Mouse (Mus musculus): ENCODE data around the gene Med12l.
"Not testable (repeated sequence)": the region's sequence is repeated elsewhere in the genome, so short reads cannot be mapped to it uniquely, and the experiment has no call there.

Med12l gene

DNA sequence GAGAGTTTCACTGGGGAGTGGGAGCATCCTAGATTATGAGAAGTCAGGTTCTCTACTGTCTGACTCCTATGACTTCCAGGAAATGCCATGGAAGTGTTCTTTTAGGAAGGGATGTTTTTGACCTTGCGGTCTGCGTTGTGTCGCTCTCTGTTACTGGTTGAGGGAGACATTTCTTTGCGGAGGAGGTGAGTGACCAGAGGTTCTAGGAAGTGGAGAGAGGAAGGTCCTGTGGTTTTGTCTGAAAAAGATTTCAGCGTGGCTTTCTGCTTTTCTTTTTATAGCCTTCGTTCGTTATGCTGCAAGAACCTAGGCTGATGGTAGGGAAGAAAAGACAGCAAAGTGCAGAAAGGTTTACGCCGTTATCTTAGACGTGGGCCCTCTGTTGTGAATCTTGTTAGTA is 92.9 kb downstream of the Med12l start:
- DNase-seq (ENCODE audit: low read depth, low spot score): no peak

DNA sequence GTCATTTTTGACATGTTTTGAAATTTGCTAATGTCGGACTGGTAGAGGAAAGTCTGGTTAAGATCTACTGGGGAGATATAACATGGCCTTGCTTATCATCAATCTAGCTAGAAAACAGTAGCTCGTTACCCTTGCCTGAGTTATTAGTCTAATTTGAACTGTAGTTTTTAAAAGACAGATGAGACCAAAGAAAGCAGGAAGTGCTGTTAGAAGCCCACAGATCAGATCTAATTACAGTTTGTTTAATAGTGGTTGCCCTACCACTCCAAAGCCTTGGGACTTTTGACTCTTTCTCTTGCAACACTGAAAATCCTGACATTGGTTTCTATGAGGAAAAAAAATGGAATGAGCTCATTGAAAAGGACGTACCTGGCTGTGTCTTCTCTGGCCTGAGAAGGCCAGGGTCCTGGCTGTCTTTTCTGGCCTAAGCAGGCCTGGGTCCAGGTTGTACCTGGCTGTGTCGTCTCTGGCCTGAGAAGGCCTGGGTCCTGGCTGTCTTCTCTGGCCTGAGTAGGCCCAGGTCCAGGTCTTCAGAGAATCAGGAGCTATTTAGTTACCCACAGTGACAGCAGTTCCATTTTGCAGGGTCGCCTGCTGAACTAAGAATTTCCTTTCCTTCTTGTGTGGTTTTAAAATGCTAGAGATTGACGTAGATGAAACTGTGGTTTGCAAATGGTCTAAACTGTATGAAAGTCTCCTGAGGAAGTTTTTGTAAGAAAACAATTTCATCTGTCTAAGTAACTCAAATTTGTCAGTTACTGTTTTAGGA is 95.8 kb downstream of the Med12l start, which contains the start of gene Gpr171:
Gene Gpr171 (minus strand): TSS at position 604 of the 769 bp plus-strand sequence.
- no peak for DNase-seq (ENCODE audit: low read depth, low spot score)

DNA sequence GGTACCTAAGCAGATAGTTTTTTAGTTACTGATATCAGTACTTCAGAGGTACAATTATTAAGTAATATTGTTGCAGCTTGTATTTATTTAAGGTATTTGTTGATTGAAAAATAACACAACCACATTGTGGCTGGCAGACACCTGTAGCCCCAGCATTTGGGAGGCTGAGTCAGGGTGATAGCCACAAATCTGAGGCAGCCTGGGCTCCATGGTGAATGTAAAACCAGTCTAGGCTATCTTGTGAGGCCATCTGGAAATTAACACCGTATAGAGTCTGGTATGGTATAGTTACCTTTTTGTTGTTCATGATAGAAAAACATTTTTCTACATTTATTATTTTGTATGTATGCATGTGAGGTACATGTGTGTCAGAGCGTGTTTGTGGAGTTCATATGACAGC is 96.5 kb downstream of the Med12l start:
- no peak for DNase-seq (ENCODE audit: low read depth, low spot score)

DNA sequence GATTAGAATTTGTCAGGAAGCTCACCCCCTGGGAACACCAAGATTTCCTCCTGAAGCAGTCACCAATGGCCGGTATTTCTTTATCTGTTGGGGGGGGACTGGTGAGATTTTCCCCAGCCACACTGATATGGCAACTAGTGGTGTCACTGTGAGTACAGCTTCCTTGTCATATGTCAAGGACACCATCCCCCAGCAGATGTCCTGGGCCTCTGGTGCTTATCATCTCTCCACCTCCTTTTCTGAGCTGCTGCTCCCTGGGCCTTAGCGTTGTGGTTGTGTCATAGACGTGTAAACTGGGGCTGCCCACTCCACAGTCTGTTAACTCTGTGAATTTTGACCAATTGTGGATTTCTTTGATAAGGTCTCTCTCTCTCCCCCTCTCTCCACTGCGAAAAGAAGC is 98.8 kb downstream of the Med12l start:
- DNase-seq (ENCODE audit: low read depth, low spot score): no peak

DNA sequence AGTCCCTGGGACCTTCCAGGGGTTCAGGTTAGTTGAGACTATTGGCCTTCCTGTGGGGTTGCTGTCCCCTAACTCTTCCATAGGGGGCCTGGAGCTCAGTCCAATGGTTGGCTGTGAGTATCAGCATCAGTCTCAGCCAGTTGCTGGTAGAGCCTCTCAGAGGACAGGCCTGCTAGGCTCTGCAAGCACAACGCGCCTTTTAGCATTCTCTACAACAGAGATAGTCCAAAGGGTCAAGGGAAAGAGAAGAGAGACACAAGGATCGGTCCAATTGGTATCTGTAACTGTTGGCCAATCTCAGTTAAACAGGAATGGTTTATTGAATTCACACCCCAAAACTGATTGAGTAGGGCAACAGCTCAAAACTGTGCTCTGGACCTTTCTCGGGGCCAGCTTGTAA is 101.8 kb downstream of the Med12l start:
- DNase-seq (ENCODE audit: low read depth, low spot score): no peak

DNA sequence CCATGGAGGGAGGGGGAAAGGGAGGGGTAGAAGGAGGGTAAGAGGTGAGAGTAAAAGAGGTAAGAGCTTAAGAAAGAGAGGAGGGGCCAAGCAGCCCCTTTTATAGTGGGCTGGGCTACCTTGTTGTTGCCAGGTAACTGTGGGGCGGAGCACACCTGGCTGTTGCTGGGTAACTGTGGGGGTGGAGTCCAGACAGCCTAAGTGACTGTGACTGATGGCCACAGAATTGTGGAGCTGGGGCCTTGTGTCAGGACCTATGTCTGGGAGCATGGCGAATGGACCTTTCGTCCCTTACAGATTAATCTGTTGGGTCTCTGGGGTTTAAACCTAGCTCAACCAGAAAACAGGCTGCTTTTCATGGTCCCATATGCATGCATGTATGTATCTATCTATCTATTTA is 104.2 kb downstream of the Med12l start:
- not testable (repeated sequence) for DNase-seq (ENCODE audit: low read depth, low spot score)

DNA sequence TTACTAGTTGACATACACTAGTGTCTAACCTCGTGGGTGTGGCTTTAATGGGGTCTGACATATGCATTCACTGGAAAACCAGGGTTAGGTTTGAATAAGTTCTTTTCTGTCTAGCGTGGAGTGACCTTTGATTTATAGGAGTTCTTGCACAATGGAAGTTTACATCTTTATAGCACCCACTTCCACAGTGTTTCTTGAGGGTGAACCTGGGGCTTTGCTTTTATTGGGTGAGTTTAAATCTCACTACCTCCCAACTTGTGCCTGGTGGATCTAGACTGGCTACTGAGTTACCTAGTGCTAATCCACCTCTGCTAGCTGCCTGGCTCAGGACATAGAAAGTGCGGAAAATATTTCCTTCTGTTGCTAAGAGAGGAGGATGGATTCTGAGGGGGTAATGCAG is 106.3 kb downstream of the Med12l start:
- DNase-seq (ENCODE audit: low read depth, low spot score): no peak

DNA sequence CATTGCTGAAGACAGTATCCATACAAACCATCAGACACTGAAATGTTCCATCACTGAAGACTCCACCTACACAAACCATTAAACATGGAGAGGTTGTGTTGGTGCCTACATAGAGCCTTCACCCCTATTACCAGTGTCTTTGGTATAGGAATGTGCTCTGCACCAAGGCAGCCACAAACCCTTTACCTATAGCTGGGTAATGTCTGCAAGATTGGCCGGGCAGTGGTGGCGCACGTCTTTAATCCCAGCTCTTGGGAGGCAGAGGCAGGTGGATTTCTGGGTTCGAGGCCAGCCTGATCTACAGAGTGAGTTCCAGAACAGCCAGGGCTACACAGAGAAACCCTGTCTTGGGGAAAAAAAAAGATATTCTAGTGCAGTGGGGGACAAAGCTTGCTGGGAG is 107.7 kb downstream of the Med12l start:
- DNase-seq (ENCODE audit: low read depth, low spot score): not testable (repeated sequence)

DNA sequence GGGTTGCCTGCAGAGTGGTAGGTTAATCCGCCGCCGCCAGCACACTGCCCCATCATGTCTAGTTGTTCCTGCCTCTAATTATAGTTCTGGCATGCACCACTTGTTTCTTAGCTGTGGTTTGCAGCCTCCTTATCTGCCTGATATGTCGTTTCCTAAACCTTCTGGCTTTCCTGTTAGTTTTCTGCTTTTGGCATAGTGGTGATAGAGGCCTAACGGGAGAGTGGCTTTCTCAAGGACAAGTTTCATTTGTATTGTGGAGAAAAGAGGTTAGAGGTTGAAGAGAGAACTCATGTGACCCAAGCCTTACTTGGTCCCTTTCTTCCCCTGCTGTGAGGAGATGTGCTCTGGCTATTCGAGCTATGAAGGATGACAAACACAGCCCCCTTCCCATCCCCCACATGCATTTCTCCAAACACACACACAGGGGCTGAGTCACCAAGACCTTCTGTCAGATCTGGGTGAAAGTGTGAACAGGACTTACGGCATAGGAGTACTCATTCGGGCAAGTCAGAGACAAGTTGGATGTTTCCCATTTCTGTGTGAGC is 108.4 kb downstream of the Med12l start:
- no peak for DNase-seq (ENCODE audit: low read depth, low spot score)

DNA sequence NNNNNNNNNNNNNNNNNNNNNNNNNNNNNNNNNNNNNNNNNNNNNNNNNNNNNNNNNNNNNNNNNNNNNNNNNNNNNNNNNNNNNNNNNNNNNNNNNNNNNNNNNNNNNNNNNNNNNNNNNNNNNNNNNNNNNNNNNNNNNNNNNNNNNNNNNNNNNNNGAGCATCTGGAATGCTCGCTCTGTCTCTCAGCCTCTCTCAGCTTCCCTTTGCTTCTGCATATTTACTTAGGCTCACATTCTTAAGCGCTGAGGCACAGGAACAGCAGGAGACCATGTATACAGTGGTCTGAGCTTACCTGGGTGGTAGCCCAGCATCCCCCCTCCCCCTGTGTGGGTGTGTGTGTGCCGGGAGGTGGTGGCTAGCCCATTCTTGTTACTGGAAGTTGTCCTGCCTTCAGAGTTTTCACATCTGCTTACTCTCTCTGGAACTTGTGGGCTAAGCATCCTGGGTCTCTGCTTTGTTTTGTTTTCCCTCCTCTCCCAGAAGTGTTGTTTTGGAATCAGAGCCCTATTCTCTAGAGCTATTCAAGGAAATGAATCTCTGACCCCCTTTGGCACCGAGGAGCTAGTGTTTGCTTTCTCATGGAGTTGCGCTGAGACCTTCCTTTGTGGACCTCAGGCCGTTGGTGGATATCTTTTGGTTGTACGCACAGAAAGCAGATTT is 115.6 kb downstream of the Med12l start:
- no peak for DNase-seq (ENCODE audit: low read depth, low spot score)

DNA sequence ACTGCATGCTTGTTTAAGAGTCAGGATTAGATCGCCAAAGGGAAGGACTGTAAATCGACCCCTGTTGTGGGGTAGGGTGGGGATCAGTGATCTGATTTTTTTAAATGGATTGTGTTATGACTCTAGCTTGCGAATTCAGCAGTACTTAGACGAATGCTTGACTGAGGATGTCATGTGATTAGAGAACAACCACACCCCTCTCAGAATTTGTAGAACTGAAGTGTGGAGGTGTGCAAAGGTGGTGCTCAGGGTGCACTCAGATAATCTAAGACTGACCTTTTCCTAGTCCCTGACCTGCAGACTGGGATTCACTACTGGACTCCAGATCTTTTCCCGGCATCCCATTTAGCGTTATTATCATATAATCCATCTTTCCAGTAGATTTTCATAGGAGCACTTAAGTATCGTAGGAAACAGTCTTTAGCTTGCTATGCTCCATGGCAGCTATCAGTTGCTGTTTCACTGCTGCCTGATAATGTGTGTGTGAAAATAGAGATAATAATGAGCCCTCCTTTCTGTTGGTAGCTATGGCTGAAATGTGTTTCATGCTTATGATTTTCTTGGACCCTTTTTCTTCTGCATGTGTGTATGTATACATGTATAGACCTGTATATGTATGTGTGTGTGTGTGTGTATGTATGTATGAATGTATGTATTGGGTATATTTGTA is 116.3 kb downstream of the Med12l start:
- no peak for DNase-seq (ENCODE audit: low read depth, low spot score)

DNA sequence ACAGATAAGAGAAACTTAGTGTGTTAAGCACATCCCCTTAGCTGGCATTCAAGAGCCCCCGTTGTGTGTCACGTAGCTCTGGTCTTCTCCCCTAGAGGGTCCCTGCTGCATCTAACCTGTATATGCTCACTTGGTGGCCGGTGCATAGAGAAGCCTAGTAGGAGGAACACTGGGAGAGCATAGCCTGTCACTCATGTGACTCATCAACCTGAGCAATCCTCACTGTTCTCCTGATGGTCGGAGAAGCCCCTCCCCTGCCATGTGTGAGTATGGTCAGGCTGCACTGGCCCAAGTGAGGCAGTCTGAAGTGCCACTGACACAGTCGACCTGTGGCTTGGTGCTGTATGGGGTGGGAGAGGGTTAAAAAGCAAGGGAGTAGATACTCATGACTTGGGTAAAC is 119.4 kb downstream of the Med12l start:
- no peak for DNase-seq (ENCODE audit: low read depth, low spot score)

DNA sequence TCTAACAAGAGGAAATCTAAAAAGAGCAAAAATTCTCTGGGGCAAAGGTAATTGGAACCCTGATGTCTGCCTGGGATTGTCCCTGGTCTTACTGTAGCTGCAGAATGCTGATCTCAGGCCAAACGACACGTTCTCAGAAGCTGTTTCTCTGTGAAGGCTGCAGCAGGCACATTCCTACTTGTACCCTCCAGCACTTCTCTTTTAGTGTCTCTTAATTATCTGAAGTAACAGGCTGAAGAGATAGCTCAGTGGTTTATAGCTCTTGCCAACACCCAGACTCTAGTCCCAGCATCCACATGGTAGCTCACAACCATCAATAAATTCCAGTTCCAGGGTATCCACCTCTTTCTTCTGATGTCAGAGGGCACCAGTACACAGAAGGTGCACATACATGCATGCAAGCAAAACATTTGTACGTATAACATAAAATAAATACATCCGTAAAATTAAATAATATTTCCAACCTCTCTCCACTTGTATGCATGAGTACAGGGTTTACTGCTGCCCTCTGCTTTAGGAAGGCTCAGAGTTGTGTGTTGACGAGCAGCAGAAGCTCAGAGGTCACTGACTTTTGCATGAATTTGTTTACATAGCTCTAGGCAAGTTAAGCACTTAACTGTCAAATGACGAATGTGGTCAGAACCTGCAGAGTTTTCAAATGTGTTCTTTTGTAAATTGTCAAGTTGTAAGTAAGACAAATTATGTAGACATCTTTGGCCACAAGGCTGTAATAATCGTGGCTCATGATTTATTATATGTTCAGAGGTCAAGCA is 120.3 kb downstream of the Med12l start:
- DNase-seq (ENCODE audit: low read depth, low spot score): no peak

DNA sequence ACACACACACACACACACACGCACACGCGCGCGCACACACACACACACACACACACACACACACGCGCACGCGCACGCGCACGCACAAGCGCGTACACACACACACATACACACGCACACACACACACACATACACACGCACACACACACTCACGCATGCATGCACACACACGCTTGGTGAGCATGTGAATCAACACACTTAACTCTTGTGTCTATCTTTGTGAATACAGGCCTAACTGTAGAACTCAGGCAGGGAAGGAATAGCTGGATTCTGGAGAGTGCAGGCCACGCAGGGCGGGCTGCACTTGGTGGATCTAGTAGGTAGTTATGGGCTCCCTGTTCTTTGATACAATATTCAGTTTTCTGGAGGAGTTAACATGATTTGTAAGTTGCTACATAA is 123.1 kb downstream of the Med12l start:
- DNase-seq (ENCODE audit: low read depth, low spot score): no peak

DNA sequence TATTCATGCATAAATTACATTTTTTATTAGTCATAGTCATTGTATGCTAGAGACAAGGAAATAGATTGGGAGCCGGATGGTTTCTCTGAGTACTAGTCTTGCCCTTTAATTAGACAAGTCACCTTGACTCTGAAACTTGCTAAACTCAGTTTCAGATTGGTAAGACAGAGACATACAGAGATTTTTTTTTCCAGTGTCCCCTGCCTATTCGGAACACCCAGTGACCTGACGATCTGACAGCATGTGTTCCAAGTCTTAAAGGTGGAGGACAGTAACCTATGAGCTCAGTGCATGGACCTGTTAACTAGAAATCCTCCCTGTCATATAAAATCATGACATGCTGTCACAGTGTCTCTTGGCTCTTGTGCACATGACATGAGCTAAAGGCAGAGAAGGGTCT is 123.9 kb downstream of the Med12l start:
- no peak for DNase-seq (ENCODE audit: low read depth, low spot score)

DNA sequence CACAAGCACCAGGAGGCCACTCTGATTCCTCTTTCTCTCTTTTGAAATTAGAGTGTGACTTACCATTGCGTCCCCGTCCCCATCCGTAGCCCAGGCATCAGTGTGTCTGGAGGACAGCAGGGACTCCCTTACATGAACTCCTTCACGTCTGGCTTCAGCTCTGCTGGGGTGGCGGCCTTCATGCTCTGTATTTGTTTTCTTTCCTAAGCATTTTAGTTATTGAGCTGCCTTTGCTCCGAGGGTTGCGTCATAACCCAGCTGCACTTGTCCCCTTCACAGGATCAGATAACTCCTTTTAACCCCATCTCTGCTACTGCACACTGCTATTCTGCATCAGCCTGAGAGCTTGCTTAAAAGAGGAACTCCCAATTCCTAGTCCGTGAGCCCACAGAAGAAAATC is 124.8 kb downstream of the Med12l start:
- DNase-seq (ENCODE audit: low read depth, low spot score): no peak

DNA sequence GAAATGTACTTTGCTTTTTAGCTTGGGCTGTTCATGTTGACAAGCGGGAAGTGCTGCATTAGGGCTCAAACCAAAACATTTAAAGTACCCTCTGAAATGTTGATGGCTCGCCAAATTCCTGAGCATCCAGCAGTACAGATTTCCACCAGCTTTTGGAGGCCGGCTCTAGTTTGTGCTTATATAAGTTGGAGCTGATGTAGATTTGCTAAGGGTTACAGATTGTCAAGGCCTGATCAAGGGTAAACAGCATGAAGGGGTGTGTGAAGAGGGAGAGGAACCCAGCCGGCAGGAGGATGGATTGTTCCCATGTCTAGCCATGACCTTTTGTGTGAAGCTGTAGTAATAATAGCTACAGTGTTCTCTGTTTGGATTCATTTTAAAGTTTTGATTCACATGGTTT is 125.5 kb downstream of the Med12l start:
- DNase-seq (ENCODE audit: low read depth, low spot score): no peak

DNA sequence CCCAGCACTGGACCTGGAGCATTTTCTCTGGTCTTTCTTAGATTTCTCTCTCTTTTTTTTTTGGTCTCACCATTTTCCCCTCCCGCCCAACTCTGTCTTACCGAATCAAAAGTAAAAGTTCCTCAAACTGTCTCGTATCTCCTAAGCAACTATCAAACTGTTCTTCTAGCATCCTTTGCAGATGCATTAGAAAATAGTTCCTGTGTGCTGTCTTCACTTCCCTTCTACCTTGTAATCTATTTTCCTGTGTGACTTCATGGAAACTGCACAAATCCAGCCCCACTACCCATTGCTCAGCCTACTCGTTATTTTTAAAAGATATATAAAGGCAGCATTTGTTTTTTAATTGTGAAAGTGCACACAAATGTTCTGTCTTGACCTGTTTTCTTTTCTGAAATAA is 126.3 kb downstream of the Med12l start:
- DNase-seq (ENCODE audit: low read depth, low spot score): no peak

DNA sequence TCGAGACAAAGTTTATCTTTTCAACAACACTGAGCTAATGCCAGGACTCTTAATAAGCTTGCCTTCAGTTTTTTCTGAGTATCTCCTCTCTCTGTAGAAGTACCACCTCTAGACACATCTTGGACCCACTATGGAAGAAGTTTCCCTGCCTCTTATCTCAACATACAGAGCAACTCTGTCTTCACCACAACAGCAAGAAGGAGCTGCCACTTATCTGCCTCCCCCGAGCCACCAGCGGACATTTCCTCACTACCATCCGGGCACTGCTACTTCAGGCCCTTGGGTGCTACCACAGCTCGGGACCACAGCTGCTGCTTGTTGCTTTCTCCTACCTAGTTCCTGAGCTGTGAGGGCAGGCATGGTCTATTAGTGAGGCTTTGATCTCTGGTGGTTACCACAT is 127.6 kb downstream of the Med12l start:
- DNase-seq (ENCODE audit: low read depth, low spot score): no peak

DNA sequence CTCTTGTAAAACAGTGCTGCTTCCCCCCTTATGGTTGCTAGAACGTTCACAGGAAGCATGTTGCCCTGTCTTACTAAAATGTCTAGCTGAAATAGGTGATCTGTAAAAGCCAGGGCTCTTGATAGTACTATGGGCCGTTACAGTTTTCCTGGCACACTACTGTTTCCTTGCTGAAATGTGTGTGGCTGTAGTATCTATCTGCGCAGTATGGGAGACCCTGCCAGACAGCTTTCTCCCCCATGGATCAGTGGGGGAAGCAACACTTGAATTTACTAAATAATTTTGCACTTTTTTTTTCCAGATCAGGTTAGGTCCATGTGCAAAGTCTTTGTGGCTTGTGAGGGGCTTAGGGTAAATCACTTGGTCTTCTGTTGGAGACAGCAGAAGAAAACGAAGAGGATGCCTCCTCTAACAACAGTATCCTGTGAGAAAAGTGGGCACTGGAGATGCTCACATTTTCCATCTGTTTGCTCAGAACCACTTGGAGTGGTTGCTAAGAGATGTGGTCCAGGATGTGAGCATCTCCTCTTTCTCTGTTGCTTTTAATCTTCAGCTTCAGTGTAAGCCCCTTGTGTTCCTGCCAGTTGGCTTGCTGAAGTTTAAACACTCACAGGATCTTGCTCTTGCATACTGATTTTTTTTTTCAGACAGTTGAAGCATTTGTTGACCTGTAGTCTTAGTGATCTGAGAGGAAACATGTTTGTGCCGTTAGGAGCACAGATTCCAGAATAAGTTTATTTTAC is 130.5 kb downstream of the Med12l start:
- no peak for DNase-seq (ENCODE audit: low read depth, low spot score)

DNA sequence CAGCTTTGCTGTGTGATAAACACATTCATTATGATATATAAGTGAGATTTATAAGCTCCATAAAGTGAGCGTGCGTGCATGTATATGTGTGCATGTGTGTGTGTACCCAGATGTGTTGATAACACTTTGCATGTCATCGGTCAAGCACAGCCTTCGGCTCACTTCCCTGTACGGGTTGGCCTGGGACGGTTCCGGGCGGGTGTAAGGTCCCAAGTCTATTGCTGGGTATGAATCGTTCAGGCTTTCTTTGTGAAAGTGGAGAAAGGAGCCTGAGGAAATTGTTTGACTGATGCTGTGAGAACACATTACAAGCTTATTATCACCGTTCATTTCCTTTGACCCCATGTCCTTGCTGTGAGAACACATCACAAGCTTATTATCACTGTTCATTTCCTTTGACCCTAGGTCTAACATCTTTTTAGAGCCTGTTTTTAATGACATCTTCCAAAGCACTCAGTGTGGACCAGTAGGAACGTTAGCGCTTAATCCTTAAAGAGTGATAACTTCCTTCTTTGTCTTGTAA is 133.4 kb downstream of the Med12l start:
- no peak for DNase-seq (ENCODE audit: low read depth, low spot score)
